Mouse (Mus musculus) intestine, embryonic 16.5 days (tissue): ENCODE results near the gene Nsmf. TPM values are rescaled to one million over a fixed set of nuclear protein-coding genes. Genes with fewer than 3 reads are reported as not detected.

Experiments
- ATAC-seq: fragments of 200-750 bp; cut with Nextera tagmentation; 2 replicates; pipeline ENCODE4 v1.8.0; 2017; ENCODE audit warnings: moderate TSS enrichment, moderate library complexity
- H3K27ac ChIP-seq: fragments of 300-500 bp; sonication (generic); 2 replicates; pipeline ENCODE4 v1.5.1; 2014; ENCODE audit warnings: mild to moderate bottlenecking, low read length
- H3K27me3 ChIP-seq: fragments of 300-500 bp; sonication (generic); replicated peaks from 2 replicates; pipeline ENCODE4 v1.6.1; 2014; ENCODE audit warnings: low read length, control low read depth, mixed read lengths; ENCODE audit not compliant: control insufficient read depth, insufficient read depth
- H3K36me3 ChIP-seq: fragments of 300-500 bp; sonication (generic); 2 replicates; pipeline ENCODE4 v1.6.1; 2014; ENCODE audit warnings: low read length, control low read depth; ENCODE audit not compliant: control insufficient read depth, insufficient read depth
- H3K4me1 ChIP-seq: fragments of 300-500 bp; sonication (generic); 2 replicates; pipeline ENCODE4 v1.6.1; 2014; ENCODE audit warnings: low read length, control low read depth, mixed read lengths; ENCODE audit not compliant: control insufficient read depth, insufficient read depth
- H3K4me2 ChIP-seq: fragments of 300-500 bp; sonication (generic); 2 replicates; pipeline ENCODE4 v1.6.1; 2014; ENCODE audit warnings: low read depth, low read length, control low read depth
- H3K4me3 ChIP-seq: fragments of 300-500 bp; sonication (generic); 2 replicates; pipeline ENCODE4 v1.5.1; 2014; ENCODE audit warnings: mild to moderate bottlenecking, low read length
- H3K9ac ChIP-seq: fragments of 300-500 bp; sonication (generic); 2 replicates; pipeline ENCODE4 v1.6.1; 2014; ENCODE audit warnings: low read depth, low read length
- H3K9me3 ChIP-seq: fragments of 300-500 bp; sonication (generic); 2 replicates; pipeline ENCODE4 v1.6.1; 2016; ENCODE audit warnings: low read length, control low read depth; ENCODE audit not compliant: control insufficient read depth
- WGBS: fragments of 180-500 bp; shearing (Covaris S2); extraction: QIAGEN DNeasy Blood & Tissue Kit; methylation state at CpG from one replicate; pipeline ENCODE4 v1.1.7; 2014; 5-methylcytosine and 5-hydroxymethylcytosine counted together
- polyA plus RNA-seq: library from polyadenylated mRNA; unstranded; fragments of >200 nt; fragmentation: Nextera tagmentation; extraction: Ambion mirVana; gene quantifications from 2 replicates; pipeline ENCODE4 v1.2.1, GENCODE M21; 2015

Gene Nsmf
- 39.1 and 45.5 TPM in 2 replicates for polyA plus RNA-seq

- peak; percentile 94 for ATAC-seq
- Histone ChIP-seq H3K27ac (0 out of 2 replicates have a peak within 1 kb of the TSS, but pooled peaks have one; percentile 28), H3K27me3 (no peaks in the 10 kb centered on the region), H3K9me3 (no peaks in the 10 kb centered on the region), H3K9ac (peak within 1 kb of the TSS; percentile 91), H3K4me3 (peak within 1 kb of the TSS; percentile 92), H3K36me3 (no peaks in the 10 kb centered on the region), H3K4me2 (peak within 1 kb of the TSS; percentile 83), H3K4me1 (peaks cover 10% of the 10 kb centered on the region)
- 6% methylated on average over 47 of the region's 47 CpGs for WGBS
Measured at GRCm38 (mm10) chr2:25054221-25055067, at the start of gene Nsmf. Gene Nsmf, plus strand, starts transcription at chr2:25054355.

- Histone ChIP-seq H3K9ac (no peak overlapping the region), H3K27me3 (no peaks in the 10 kb centered on the region), H3K4me3 (no peak overlapping the region), H3K27ac (no peak overlapping the region), H3K36me3 (no peaks in the 10 kb centered on the region), H3K4me2 (no peak overlapping the region), H3K4me1 (no peaks in the 10 kb centered on the region), H3K9me3 (no peaks in the 10 kb centered on the region)
- no peak for ATAC-seq
- 91% methylated on average over 1 of the region's 1 CpGs for WGBS
Measured at GRCm38 (mm10) chr2:25006767-25007166, 47.4 kb upstream of the Nsmf start.

GRCm38 (mm10) chr2:25008250-25008649, 45.9 kb upstream of the Nsmf start:
- no peak overlapping the region for H3K27ac ChIP-seq
- no peaks in the 10 kb centered on the region for H3K4me1 ChIP-seq
- no peak overlapping the region for H3K9ac ChIP-seq
- no peak for ATAC-seq
- H3K9me3 ChIP-seq: no peaks in the 10 kb centered on the region
- H3K27me3 ChIP-seq: no peaks in the 10 kb centered on the region
- H3K4me2 ChIP-seq: no peak overlapping the region
- H3K4me3 ChIP-seq: no peak overlapping the region
- H3K36me3 ChIP-seq: no peaks in the 10 kb centered on the region

GRCm38 (mm10) chr2:25022678-25023077, 31.5 kb upstream of the Nsmf start:
- Histone ChIP-seq H3K27me3 (no peaks in the 10 kb centered on the region), H3K4me2 (no peak overlapping the region), H3K9ac (no peak overlapping the region), H3K4me3 (no peak overlapping the region), H3K9me3 (no peaks in the 10 kb centered on the region), H3K36me3 (no peaks in the 10 kb centered on the region), H3K4me1 (no peaks in the 10 kb centered on the region), H3K27ac (no peak overlapping the region)
- ATAC-seq: no peak
- 97% methylated on average over 1 of the region's 1 CpGs for WGBS

GRCm38 (mm10) chr2:25025109-25025508, 29.0 kb upstream of the Nsmf start:
- no peaks in the 10 kb centered on the region for H3K36me3 ChIP-seq
- H3K27ac ChIP-seq: no peak overlapping the region
- ATAC-seq: no peak
- no peaks in the 10 kb centered on the region for H3K27me3 ChIP-seq
- H3K9ac ChIP-seq: no peak overlapping the region
- H3K4me3 ChIP-seq: no peak overlapping the region
- no peak overlapping the region for H3K4me2 ChIP-seq
- H3K9me3 ChIP-seq: no peaks in the 10 kb centered on the region
- no peaks in the 10 kb centered on the region for H3K4me1 ChIP-seq
- WGBS: 86% methylated on average over 1 of the region's 1 CpGs

GRCm38 (mm10) chr2:25034994-25035393, 19.2 kb upstream of the Nsmf start:
- Histone ChIP-seq H3K9ac (no peak overlapping the region), H3K27ac (no peak overlapping the region), H3K4me3 (no peak overlapping the region), H3K27me3 (no peaks in the 10 kb centered on the region), H3K36me3 (no peaks in the 10 kb centered on the region), H3K4me1 (no peaks in the 10 kb centered on the region), H3K9me3 (no peaks in the 10 kb centered on the region), H3K4me2 (no peak overlapping the region)
- 95% methylated on average over 4 of the region's 4 CpGs for WGBS
- ATAC-seq: no peak

- H3K27ac ChIP-seq: no peak overlapping the region
- H3K9ac ChIP-seq: no peak overlapping the region
- WGBS: 78% methylated on average over 5 of the region's 5 CpGs
- no peak for ATAC-seq
- H3K4me1 ChIP-seq: no peaks in the 10 kb centered on the region
- no peak overlapping the region for H3K4me3 ChIP-seq
- no peaks in the 10 kb centered on the region for H3K36me3 ChIP-seq
- H3K9me3 ChIP-seq: no peaks in the 10 kb centered on the region
- no peak overlapping the region for H3K4me2 ChIP-seq
- no peaks in the 10 kb centered on the region for H3K27me3 ChIP-seq
Measured at GRCm38 (mm10) chr2:25040089-25040488, 14.1 kb upstream of the Nsmf start.

- H3K9ac ChIP-seq: no peak overlapping the region
- no peak overlapping the region for H3K27ac ChIP-seq
- H3K27me3 ChIP-seq: no peaks in the 10 kb centered on the region
- H3K9me3 ChIP-seq: no peaks in the 10 kb centered on the region
- 84% methylated on average over 7 of the region's 7 CpGs for WGBS
- no peak for ATAC-seq
- H3K36me3 ChIP-seq: no peaks in the 10 kb centered on the region
- H3K4me1 ChIP-seq: peaks cover 10% of the 10 kb centered on the region
- no peak overlapping the region for H3K4me3 ChIP-seq
- no peak overlapping the region for H3K4me2 ChIP-seq
Measured at GRCm38 (mm10) chr2:25050921-25051320, 3.2 kb upstream of the Nsmf start.

- Histone ChIP-seq H3K9me3 (no peaks in the 10 kb centered on the region), H3K27me3 (no peaks in the 10 kb centered on the region), H3K36me3 (no peaks in the 10 kb centered on the region), H3K4me2 (no peak overlapping the region), H3K4me1 (peaks cover 10% of the 10 kb centered on the region), H3K4me3 (no peak overlapping the region), H3K27ac (no peak overlapping the region), H3K9ac (no peak overlapping the region)
- no peak for ATAC-seq
- 86% methylated on average over 8 of the region's 8 CpGs for WGBS
Measured at GRCm38 (mm10) chr2:25051450-25051849, 2.7 kb upstream of the Nsmf start.
